Mouse (Mus musculus) macrophage (primary cell): ENCODE data around the gene Pacs1. TPM values are rescaled to one million over a fixed set of nuclear protein-coding genes. Genes with fewer than 3 reads are reported as not detected.
A peak's percentile ranks its signal among the peaks of the same experiment; 100 is the strongest.
"Not testable (repeated sequence)": the region's sequence is repeated elsewhere in the genome, so short reads cannot be mapped to it uniquely, and the experiment has no call there.

Experiments used
- H3K27ac ChIP-seq: fragments of 350-480 bp; formaldehyde crosslinking; 2 replicates; pipeline ENCODE4 v1.9.0; 2021
- H3K36me3 ChIP-seq: fragments of 350-480 bp; formaldehyde crosslinking; 2 replicates; pipeline ENCODE4 v1.9.0; 2021; ENCODE audit errors: inconsistent target
- H3K4me3 ChIP-seq: fragments of 350-480 bp; formaldehyde crosslinking; 2 replicates; pipeline ENCODE4 v1.9.0; 2021; ENCODE audit errors: inconsistent target
- H3K79me2 ChIP-seq: fragments of 350-480 bp; formaldehyde crosslinking; 2 replicates; pipeline ENCODE4 v1.9.0; 2021; ENCODE audit errors: inconsistent target
- WGBS: methylation state at CpG from one replicate; pipeline ENCODE4 v1.1.7; 2026; ENCODE audit warnings: inconsistent platforms; ENCODE audit not compliant: missing documents; 5-methylcytosine and 5-hydroxymethylcytosine counted together
- polyA plus RNA-seq: library from polyadenylated mRNA; stranded (reverse); fragments of 250-400 nt; gene quantifications from 3 replicates; pipeline ENCODE4 v1.2.4, GENCODE M21; 2018; ENCODE audit warnings: inconsistent platforms

Pacs1 gene
- polyA plus RNA-seq, 1 experiment from 2014 or later: 16.9 TPM

DNA sequence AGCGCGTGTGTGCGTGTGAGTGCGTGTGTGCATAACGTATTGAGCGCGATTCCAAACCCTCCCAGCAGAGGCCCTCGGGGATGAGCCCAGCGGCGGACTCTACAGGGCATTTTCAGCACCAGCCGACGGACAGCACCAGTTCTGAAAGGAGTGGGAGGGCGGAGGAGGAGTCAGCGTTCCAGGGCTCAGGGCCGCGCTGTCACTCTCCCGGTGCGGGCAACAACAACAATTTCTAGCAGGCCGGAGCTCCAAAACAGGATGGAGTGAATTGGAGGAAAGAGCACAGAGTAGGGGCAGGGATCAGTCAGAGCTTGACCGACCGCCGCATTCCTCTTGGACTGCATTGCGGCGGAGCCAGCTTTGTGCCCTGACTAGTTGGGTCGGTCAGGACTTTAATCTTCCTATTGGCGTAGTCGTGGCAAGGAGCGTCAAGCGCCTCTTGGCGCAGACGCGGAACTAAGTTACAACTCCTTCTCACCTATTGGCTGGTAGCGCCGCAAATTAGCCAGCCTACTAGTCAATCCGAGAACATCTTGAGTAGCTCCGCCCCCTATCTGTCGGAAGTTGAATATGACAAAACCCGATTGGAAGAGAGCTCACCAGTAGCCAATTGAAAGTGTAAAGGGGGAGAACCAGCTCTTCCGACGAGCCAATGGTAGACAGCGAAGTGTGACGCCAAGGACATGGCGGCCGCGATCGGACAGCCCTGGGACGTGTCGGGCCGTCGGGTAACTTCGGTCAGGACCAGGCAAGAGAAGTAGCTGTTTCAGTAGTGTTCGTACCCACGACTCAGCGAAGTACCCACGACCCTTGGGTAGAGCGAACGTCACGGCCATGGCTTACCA lies 184.8 kb downstream of the Pacs1 start, which contains the start of gene Yif1a:
TSS of gene Yif1a (plus strand) at position 655 of the 845 bp plus-strand sequence.
- peak within 1 kb of the TSS; percentile 54 for H3K27ac ChIP-seq
- 2% methylated on average over 58 of the region's 58 CpGs for whole genome bisulfite sequencing
- H3K36me3 ChIP-seq: peaks cover 20% of the 10 kb centered on the region; the same call in 1 of the 2 replicates
- peak within 1 kb of the TSS; percentile 96 for H3K4me3 ChIP-seq
- H3K79me2 ChIP-seq: peaks cover 9% of the 10 kb centered on the region; the same call in 1 of the 2 replicates

DNA sequence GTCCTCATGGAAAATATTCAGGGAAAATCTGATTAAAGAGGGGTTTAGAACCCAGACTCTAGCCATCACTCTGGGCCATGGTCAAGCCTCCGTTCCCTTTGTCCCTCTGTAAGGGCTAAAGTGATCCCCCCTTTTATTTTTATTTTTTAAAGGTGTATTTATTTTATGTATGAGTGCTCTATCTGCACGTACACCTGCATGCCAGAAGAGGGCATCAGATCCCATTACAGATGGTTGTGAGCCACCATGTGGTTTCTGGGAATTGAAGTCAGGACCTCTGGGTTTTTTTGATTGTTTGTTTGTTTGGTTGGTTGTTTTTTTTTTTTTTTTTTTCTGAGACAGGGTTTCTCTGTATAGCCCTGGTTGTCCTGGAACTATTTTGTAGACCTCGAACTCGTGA lies 186.4 kb downstream of the Pacs1 start:
- H3K79me2 ChIP-seq, H3K27ac ChIP-seq, H3K36me3 ChIP-seq, H3K4me3 ChIP-seq: not testable (repeated sequence)
- WGBS: 62% methylated on average over 4 of the region's 4 CpGs

DNA sequence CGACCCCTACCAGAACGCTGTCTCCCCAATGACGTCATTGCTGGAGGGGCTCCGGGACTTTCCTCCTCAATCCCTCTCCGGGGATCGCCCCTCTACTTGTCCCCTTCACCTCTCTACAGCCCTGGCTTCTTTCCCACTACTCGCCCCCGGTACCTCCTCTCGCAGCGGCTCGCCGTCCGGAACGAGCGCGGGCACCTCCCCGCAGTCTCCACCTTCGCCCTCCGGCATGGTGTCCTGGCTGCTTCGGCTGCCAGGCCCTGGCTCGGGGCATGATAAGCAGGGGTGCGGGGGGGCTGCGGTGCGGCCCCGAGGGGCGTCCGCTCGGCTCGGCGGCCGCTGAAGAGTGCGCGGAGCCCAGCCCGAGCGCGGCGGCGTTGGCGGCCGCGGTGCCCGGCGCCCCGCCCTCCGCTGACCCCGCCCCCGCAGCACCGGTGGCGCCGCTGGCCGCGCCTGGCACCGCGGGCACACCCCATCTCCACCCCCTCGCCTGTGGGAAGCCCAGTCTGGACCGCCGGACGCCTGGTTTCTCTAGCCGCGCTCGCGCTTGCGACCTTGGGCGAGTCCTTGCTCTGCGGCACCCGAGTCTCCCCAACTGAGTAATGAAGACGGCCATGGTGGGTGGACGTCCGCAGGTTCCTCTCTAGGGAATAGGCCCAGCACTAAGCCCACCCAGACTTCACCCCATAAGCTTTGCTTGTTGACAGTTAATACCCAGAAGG lies 187.6 kb downstream of the Pacs1 start, which contains the start of gene Tmem151a:
TSS of gene Tmem151a (minus strand) at position 387 of the 719 bp plus-strand sequence.
- 1% methylated on average over 25 of the region's 69 CpGs for WGBS
- no peaks in the 10 kb centered on the region for H3K36me3 ChIP-seq
- H3K27ac ChIP-seq: no peak within 1 kb of the TSS
- H3K79me2 ChIP-seq: peaks cover 9% of the 10 kb centered on the region; the same call in 1 of the 2 replicates
- H3K4me3 ChIP-seq: no peak within 1 kb of the TSS; the same call in 1 of the 2 replicates

DNA sequence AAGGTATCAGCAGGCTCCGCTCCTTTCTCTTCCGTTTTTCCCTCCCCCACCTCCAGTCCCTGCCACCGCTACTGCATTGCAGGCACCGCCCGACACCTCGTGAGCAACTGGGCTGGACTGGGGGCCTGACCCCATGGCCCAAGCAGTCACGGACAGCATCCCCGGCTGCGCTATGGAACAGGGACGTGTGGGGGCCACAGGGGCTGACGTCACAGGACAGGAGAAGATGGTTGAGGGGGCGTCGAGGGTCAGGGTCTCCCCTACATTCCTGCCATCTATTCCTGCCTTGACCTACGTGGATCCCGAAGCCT lies 188.1 kb downstream of the Pacs1 start:
- Histone ChIP-seq H3K36me3 (no peaks in the 10 kb centered on the region), H3K79me2 (peaks cover 9% of the 10 kb centered on the region; the same call in 1 of the 2 replicates), H3K27ac (no peak overlapping the region), H3K4me3 (no peak overlapping the region; the same call in 1 of the 2 replicates)
- 11% methylated on average over 15 of the region's 15 CpGs for WGBS

DNA sequence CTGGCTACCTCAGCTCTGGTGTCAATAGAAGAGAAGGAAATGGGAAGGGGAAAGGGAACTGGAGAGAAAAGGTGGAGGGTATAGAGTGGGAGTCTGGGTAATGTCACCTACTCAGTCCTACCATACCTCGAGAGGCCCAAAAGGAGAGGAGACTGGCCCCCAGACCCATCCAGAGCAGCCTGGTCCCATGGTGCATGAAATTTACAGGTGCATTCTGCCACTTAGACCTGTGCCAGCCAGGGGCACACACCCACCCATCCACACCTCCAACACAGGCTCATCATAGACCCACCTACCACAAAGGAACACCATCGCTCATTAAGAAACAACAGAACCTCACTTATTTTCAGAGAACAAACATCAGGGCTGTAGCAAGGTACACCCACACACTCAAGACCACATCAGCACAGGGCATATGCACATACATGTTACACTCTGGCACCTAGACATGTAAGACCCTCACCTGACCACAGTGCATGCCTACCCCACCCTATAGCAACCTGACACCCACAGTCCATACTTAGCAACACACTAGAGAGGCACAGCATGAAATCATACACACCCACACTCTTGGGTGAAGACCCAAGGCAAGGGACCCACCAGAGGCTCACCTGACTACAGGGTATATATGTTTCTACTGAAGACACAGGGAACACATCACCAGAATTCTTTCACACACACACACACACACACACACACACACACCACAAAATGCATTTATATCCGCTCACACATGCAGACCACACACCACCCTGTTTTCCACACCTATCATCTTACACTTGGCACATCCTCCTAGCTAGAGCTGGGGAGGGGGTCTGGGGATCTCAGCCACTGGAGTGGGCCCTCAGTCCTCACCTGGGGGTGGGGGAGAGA lies 188.7 kb downstream of the Pacs1 start:
- H3K79me2 ChIP-seq: peaks cover 6% of the 10 kb centered on the region; the same call in 1 of the 2 replicates
- H3K4me3 ChIP-seq: no peak overlapping the region
- WGBS: 55% methylated on average over 3 of the region's 3 CpGs
- H3K36me3 ChIP-seq: no peaks in the 10 kb centered on the region
- no peak overlapping the region for H3K27ac ChIP-seq

Other genes with a start within 250 kb of the Pacs1 start
- 0.75 to 2.2 TPM (median 0.76 TPM) in 3 replicates for gene Slc29a2, start 249.3 kb downstream of the Pacs1 start, polyA plus RNA-seq
- 12.6 to 23.0 TPM (median 17.7 TPM) in 3 replicates for gene B4gat1, start 234.3 kb downstream of the Pacs1 start, polyA plus RNA-seq
- gene AC124502.3, start 234.2 kb downstream of the Pacs1 start, polyA plus RNA-seq: 0.76 to 2.0 TPM (median 0.80 TPM) in 3 replicates
- 61.2 to 78.9 TPM (median 63.9 TPM) in 3 replicates for gene Brms1, start 231.8 kb downstream of the Pacs1 start, polyA plus RNA-seq
- gene Rin1, start 222.6 kb downstream of the Pacs1 start, polyA plus RNA-seq: 0.08 to 0.37 TPM (median 0.11 TPM) in 3 replicates
- not detected in 3 replicates for gene Cd248, start 205.0 kb downstream of the Pacs1 start, polyA plus RNA-seq
- gene Tmem151a, start 187.6 kb downstream of the Pacs1 start, polyA plus RNA-seq: 0.04 to 0.26 TPM (median 0.06 TPM) in 3 replicates
- 32.3 to 57.6 TPM (median 51.7 TPM) in 3 replicates for gene Yif1a, start 184.6 kb downstream of the Pacs1 start, polyA plus RNA-seq
- 0.28 TPM in 1 of 3 replicates, not detected in the others for gene Cnih2, start 174.6 kb downstream of the Pacs1 start, polyA plus RNA-seq
- 120 to 188 TPM (median 152 TPM) in 3 replicates for gene Rab1b, start 166.0 kb downstream of the Pacs1 start, polyA plus RNA-seq
- gene Klc2, start 154.6 kb downstream of the Pacs1 start, polyA plus RNA-seq: 9.0 to 14.1 TPM (median 10.4 TPM) in 3 replicates
- 131 to 171 TPM (median 133 TPM) in 3 replicates for gene Sf3b2, start 22.3 kb upstream of the Pacs1 start, polyA plus RNA-seq
- not detected in 3 replicates for gene Gal3st3, start 25.2 kb upstream of the Pacs1 start, polyA plus RNA-seq
- not detected in 3 replicates for gene Catsper1, start 62.6 kb upstream of the Pacs1 start, polyA plus RNA-seq
- gene Cst6, start 76.5 kb upstream of the Pacs1 start, polyA plus RNA-seq: 0.05 to 0.27 TPM in 2 of 3 replicates, not detected in the other
- 12.7 to 36.5 TPM (median 17.7 TPM) in 3 replicates for gene Eif1ad, start 93.6 kb upstream of the Pacs1 start, polyA plus RNA-seq
- gene Banf1, start 94.0 kb upstream of the Pacs1 start, polyA plus RNA-seq: 43.3 to 113 TPM (median 54.5 TPM) in 3 replicates
- 31.4 to 48.9 TPM (median 32.4 TPM) in 3 replicates for gene Sart1, start 115.6 kb upstream of the Pacs1 start, polyA plus RNA-seq
- not detected in 3 replicates for gene Tsga10ip, start 129.4 kb upstream of the Pacs1 start, polyA plus RNA-seq
- gene Drap1, start 151.9 kb upstream of the Pacs1 start, polyA plus RNA-seq: 147 to 170 TPM (median 156 TPM) in 3 replicates
- gene AI837181, start 152.0 kb upstream of the Pacs1 start, polyA plus RNA-seq: 28.7 to 55.4 TPM (median 29.9 TPM) in 3 replicates
- gene Fosl1, start 174.4 kb upstream of the Pacs1 start, polyA plus RNA-seq: 0.43 TPM in 1 of 3 replicates, not detected in the others
- 0.80 to 3.3 TPM (median 2.9 TPM) in 3 replicates for gene Ccdc85b, start 184.8 kb upstream of the Pacs1 start, polyA plus RNA-seq
- 40.2 to 58.1 TPM (median 52.2 TPM) in 3 replicates for gene Fibp, start 187.5 kb upstream of the Pacs1 start, polyA plus RNA-seq
- gene Ctsw, start 195.4 kb upstream of the Pacs1 start, polyA plus RNA-seq: 0.24 to 0.53 TPM in 2 of 3 replicates, not detected in the other
- gene Efemp2, start 200.8 kb upstream of the Pacs1 start, polyA plus RNA-seq: 4.6 to 7.5 TPM (median 6.8 TPM) in 3 replicates
- 6.4 to 14.5 TPM (median 10.8 TPM) in 3 replicates for gene Mus81, start 215.3 kb upstream of the Pacs1 start, polyA plus RNA-seq
- gene Cfl1, start 217.3 kb upstream of the Pacs1 start, polyA plus RNA-seq: 1,230 to 2,008 TPM (median 1,377 TPM) in 3 replicates
- 0.34 to 1.6 TPM (median 0.91 TPM) in 3 replicates for gene 1700020D05Rik, start 230.7 kb upstream of the Pacs1 start, polyA plus RNA-seq
- gene Snx32, start 237.4 kb upstream of the Pacs1 start, polyA plus RNA-seq: 5.5 to 23.0 TPM (median 11.7 TPM) in 3 replicates